Mouse (Mus musculus): Measurements from ENCODE around the gene Trim56. TPM values are rescaled to one million over a fixed set of nuclear protein-coding genes. Genes with fewer than 3 reads are reported as not detected.
A peak's percentile ranks its signal among the peaks of the same experiment; 100 is the strongest.

Gene Trim56
- polyA plus RNA-seq, 1 experiment from 2014 or later, result 3.8 TPM

GRCm38 (mm10) chr5:137085021-137085420, 31.0 kb downstream of the Trim56 start:
- Histone ChIP-seq H3K4me3 (no peak overlapping the region), H3K36me3 (replicated peaks) (no peaks in the 10 kb centered on the region), H3K27ac (replicated peaks) (no peak overlapping the region), H3K27me3 (replicated peaks; ENCODE audit: low read depth, poor library complexity, severe bottlenecking) (no peaks in the 10 kb centered on the region), H3K4me1 (peaks cover 7% of the 10 kb centered on the region; the same call in 1 of the 2 replicates), H3K9me3 (peaks cover 5% of the 10 kb centered on the region)
- no peak for DNase-seq (ENCODE audit: low spot score)
- WGBS, result 88% methylated on average over 6 of the region's 6 CpGs

GRCm38 (mm10) chr5:137083051-137083450, 33.0 kb downstream of the Trim56 start:
- Histone ChIP-seq H3K27ac (replicated peaks) (no peak overlapping the region), H3K4me1 (peaks cover 22% of the 10 kb centered on the region), H3K4me3 (no peak overlapping the region), H3K36me3 (replicated peaks) (no peaks in the 10 kb centered on the region), H3K9me3 (no peaks in the 10 kb centered on the region), H3K27me3 (replicated peaks; ENCODE audit: low read depth, poor library complexity, severe bottlenecking) (no peaks in the 10 kb centered on the region)
- no peak for DNase-seq (ENCODE audit: low spot score)
- 89% methylated on average over 4 of the region's 4 CpGs for WGBS

GRCm38 (mm10) chr5:137079849-137080248, 36.2 kb downstream of the Trim56 start:
- H3K36me3 ChIP-seq (replicated peaks), result no peaks in the 10 kb centered on the region
- no peak overlapping the region for H3K27ac ChIP-seq (replicated peaks)
- H3K9me3 ChIP-seq, result no peaks in the 10 kb centered on the region
- H3K4me1 ChIP-seq, result peaks cover 41% of the 10 kb centered on the region
- DNase-seq (ENCODE audit: low spot score), result no peak
- H3K4me3 ChIP-seq, result no peak overlapping the region
- WGBS, result 61% methylated on average over 5 of the region's 5 CpGs
- no peaks in the 10 kb centered on the region for H3K27me3 ChIP-seq (replicated peaks; ENCODE audit: low read depth, poor library complexity, severe bottlenecking)

GRCm38 (mm10) chr5:137078616-137079015, 37.4 kb downstream of the Trim56 start:
- H3K27ac ChIP-seq (replicated peaks), result no peak overlapping the region
- H3K4me3 ChIP-seq, result no peak overlapping the region
- 42% methylated on average over 6 of the region's 6 CpGs for WGBS
- H3K9me3 ChIP-seq, result no peaks in the 10 kb centered on the region
- no peak for DNase-seq (ENCODE audit: low spot score)
- peaks cover 50% of the 10 kb centered on the region for H3K4me1 ChIP-seq
- H3K36me3 ChIP-seq (replicated peaks), result no peaks in the 10 kb centered on the region
- no peaks in the 10 kb centered on the region for H3K27me3 ChIP-seq (replicated peaks; ENCODE audit: low read depth, poor library complexity, severe bottlenecking)

GRCm38 (mm10) chr5:137078041-137078440, 38.0 kb downstream of the Trim56 start:
- DNase-seq (ENCODE audit: low spot score), result no peak
- no peaks in the 10 kb centered on the region for H3K27me3 ChIP-seq (replicated peaks; ENCODE audit: low read depth, poor library complexity, severe bottlenecking)
- 81% methylated on average over 14 of the region's 14 CpGs for WGBS
- H3K36me3 ChIP-seq (replicated peaks), result no peaks in the 10 kb centered on the region
- peaks cover 50% of the 10 kb centered on the region for H3K4me1 ChIP-seq
- H3K4me3 ChIP-seq, result no peak overlapping the region
- no peaks in the 10 kb centered on the region for H3K9me3 ChIP-seq
- H3K27ac ChIP-seq (replicated peaks), result no peak overlapping the region

GRCm38 (mm10) chr5:137077187-137077586, 38.8 kb downstream of the Trim56 start:
- Histone ChIP-seq H3K36me3 (replicated peaks) (no peaks in the 10 kb centered on the region), H3K9me3 (no peaks in the 10 kb centered on the region), H3K4me1 (peaks cover 56% of the 10 kb centered on the region), H3K27ac (replicated peaks) (no peak overlapping the region), H3K27me3 (replicated peaks; ENCODE audit: low read depth, poor library complexity, severe bottlenecking) (no peaks in the 10 kb centered on the region), H3K4me3 (no peak overlapping the region)
- no peak for DNase-seq (ENCODE audit: low spot score)
- 88% methylated on average over 7 of the region's 7 CpGs for WGBS

GRCm38 (mm10) chr5:137076191-137076930, 39.6 kb downstream of the Trim56 start:
- peaks cover 65% of the 10 kb centered on the region for H3K4me1 ChIP-seq
- no peaks in the 10 kb centered on the region for H3K9me3 ChIP-seq
- DNase-seq (ENCODE audit: low spot score), result peak; percentile 20
- no peak overlapping the region for H3K4me3 ChIP-seq
- 38% methylated on average over 12 of the region's 12 CpGs for WGBS
- H3K27ac ChIP-seq (replicated peaks), result peak overlapping the region; percentile 0; the same call in 1 of the 2 replicates
- no peaks in the 10 kb centered on the region for H3K36me3 ChIP-seq (replicated peaks)
- no peaks in the 10 kb centered on the region for H3K27me3 ChIP-seq (replicated peaks; ENCODE audit: low read depth, poor library complexity, severe bottlenecking)

GRCm38 (mm10) chr5:137075726-137076125, 40.3 kb downstream of the Trim56 start:
- no peak for DNase-seq (ENCODE audit: low spot score)
- 63% methylated on average over 6 of the region's 6 CpGs for WGBS
- no peaks in the 10 kb centered on the region for H3K36me3 ChIP-seq (replicated peaks)
- H3K27ac ChIP-seq (replicated peaks), result peak overlapping the region; percentile 0; the same call in 1 of the 2 replicates
- H3K4me1 ChIP-seq, result peaks cover 64% of the 10 kb centered on the region
- no peaks in the 10 kb centered on the region for H3K27me3 ChIP-seq (replicated peaks; ENCODE audit: low read depth, poor library complexity, severe bottlenecking)
- no peaks in the 10 kb centered on the region for H3K9me3 ChIP-seq
- no peak overlapping the region for H3K4me3 ChIP-seq

GRCm38 (mm10) chr5:137074191-137074651, 41.8 kb downstream of the Trim56 start:
- DNase-seq (ENCODE audit: low spot score), result peak; percentile 11
- Histone ChIP-seq H3K9me3 (no peaks in the 10 kb centered on the region), H3K4me1 (peaks cover 56% of the 10 kb centered on the region), H3K27ac (replicated peaks) (no peak overlapping the region), H3K36me3 (replicated peaks) (no peaks in the 10 kb centered on the region), H3K27me3 (replicated peaks; ENCODE audit: low read depth, poor library complexity, severe bottlenecking) (no peaks in the 10 kb centered on the region), H3K4me3 (no peak overlapping the region)
- 32% methylated on average over 6 of the region's 6 CpGs for WGBS

GRCm38 (mm10) chr5:137073141-137073540, 42.9 kb downstream of the Trim56 start:
- no peaks in the 10 kb centered on the region for H3K9me3 ChIP-seq
- H3K36me3 ChIP-seq (replicated peaks), result no peaks in the 10 kb centered on the region
- no peaks in the 10 kb centered on the region for H3K27me3 ChIP-seq (replicated peaks; ENCODE audit: low read depth, poor library complexity, severe bottlenecking)
- 91% methylated on average over 8 of the region's 8 CpGs for WGBS
- no peak overlapping the region for H3K4me3 ChIP-seq
- H3K4me1 ChIP-seq, result peaks cover 46% of the 10 kb centered on the region
- H3K27ac ChIP-seq (replicated peaks), result no peak overlapping the region
- DNase-seq (ENCODE audit: low spot score), result no peak

- DNase-seq (ENCODE audit: low spot score), result peak; percentile 89
- 19% methylated on average over 23 of the region's 23 CpGs for WGBS
- Histone ChIP-seq H3K9me3 (no peaks in the 10 kb centered on the region), H3K27me3 (replicated peaks; ENCODE audit: low read depth, poor library complexity, severe bottlenecking) (no peaks in the 10 kb centered on the region), H3K4me3 (peak within 1 kb of the TSS; percentile 46), H3K4me1 (peaks cover 44% of the 10 kb centered on the region), H3K36me3 (replicated peaks) (no peaks in the 10 kb centered on the region), H3K27ac (replicated peaks) (peak within 1 kb of the TSS; percentile 81)
Observed at GRCm38 (mm10) chr5:137072079-137072960, 43.7 kb downstream of the Trim56 start, which contains the start of gene Serpine1. Serpine1 (minus strand) TSS chr5:137072268.

- H3K27ac ChIP-seq (replicated peaks), result no peak overlapping the region
- H3K9me3 ChIP-seq, result no peaks in the 10 kb centered on the region
- 88% methylated on average over 19 of the region's 19 CpGs for WGBS
- H3K27me3 ChIP-seq (replicated peaks; ENCODE audit: low read depth, poor library complexity, severe bottlenecking), result no peaks in the 10 kb centered on the region
- peaks cover 33% of the 10 kb centered on the region for H3K4me1 ChIP-seq
- no peak for DNase-seq (ENCODE audit: low spot score)
- no peak overlapping the region for H3K4me3 ChIP-seq
- H3K36me3 ChIP-seq (replicated peaks), result no peaks in the 10 kb centered on the region
Observed at GRCm38 (mm10) chr5:137070881-137071605, 45.0 kb downstream of the Trim56 start.
